ENCODE assay signal across 47 mouse cellular contexts in genomic region chr11:99399956-99400549, GRCm38 (mm10). TPM values are rescaled to one million over a fixed set of nuclear protein-coding genes. Genes with fewer than 3 reads are reported as not detected.
"Had no signal": no experiment of that assay in that cellular context is flagged by ENCODE, and none has a peak within 500 bp of the region (broad histone marks: within the 10 kb centered on the region; RNA-seq: fewer than 3 reads in every experiment).

No protein-coding gene starts in this region.

- H3K27ac ChIP-seq: limb, embryonic 10.5 days; limb, embryonic 12.5 days; limb, embryonic 13.5 days; limb, embryonic 15.5 days; liver, embryonic 12.5 days; liver, embryonic 13.5 days; liver, embryonic 14.5 days; liver, embryonic 15.5 days; lung, embryonic 15.5 days; macrophage; midbrain, embryonic 10.5 days; midbrain, embryonic 12.5 days; midbrain, embryonic 13.5 days; midbrain, embryonic 15.5 days; neural tube, embryonic 12.5 days had no signal

- H3K4me3 ChIP-seq: limb, embryonic 10.5 days; limb, embryonic 12.5 days; limb, embryonic 13.5 days; limb, embryonic 15.5 days; liver, embryonic 12.5 days; liver, embryonic 13.5 days; liver, embryonic 15.5 days; lung, embryonic 15.5 days; megakaryocyte, embryonic 14.5 days; midbrain, embryonic 10.5 days; midbrain, embryonic 12.5 days; midbrain, embryonic 13.5 days; midbrain, embryonic 15.5 days; myocyte; neural tube, embryonic 12.5 days had no signal

- H3K4me2 ChIP-seq: limb, embryonic 12.5 days; limb, embryonic 13.5 days; limb, embryonic 15.5 days; liver, embryonic 11.5 days; liver, embryonic 12.5 days; liver, embryonic 13.5 days; liver, embryonic 15.5 days; lung, embryonic 14.5 days; lung, embryonic 15.5 days; midbrain, embryonic 11.5 days; midbrain, embryonic 12.5 days; midbrain, embryonic 13.5 days; midbrain, embryonic 15.5 days; neural tube, embryonic 12.5 days had no signal

- ATAC-seq: liver, embryonic 12.5 days; liver, postnatal 0 days; lung, postnatal 0 days; midbrain, embryonic 13.5 days; midbrain, embryonic 15.5 days; midbrain, embryonic 16.5 days had no signal

- H3K36me3 ChIP-seq: limb, embryonic 10.5 days; limb, embryonic 12.5 days; limb, embryonic 13.5 days; limb, embryonic 15.5 days; liver, embryonic 12.5 days; liver, embryonic 13.5 days; liver, embryonic 15.5 days; lung, embryonic 15.5 days; midbrain, embryonic 10.5 days; midbrain, embryonic 12.5 days; midbrain, embryonic 13.5 days; midbrain, embryonic 15.5 days; neural tube, embryonic 12.5 days had no signal

- H3K27me3 ChIP-seq: liver, embryonic 13.5 days; liver, embryonic 15.5 days; neural tube, embryonic 12.5 days had no signal

- H3K9ac ChIP-seq: limb, embryonic 12.5 days; limb, embryonic 13.5 days; limb, embryonic 15.5 days; liver, embryonic 12.5 days; liver, embryonic 13.5 days; liver, embryonic 14.5 days; liver, embryonic 15.5 days; liver, postnatal 0 days; lung, embryonic 14.5 days; lung, embryonic 15.5 days; midbrain, embryonic 12.5 days; midbrain, embryonic 13.5 days; midbrain, embryonic 15.5 days; neural tube, embryonic 12.5 days had no signal

- H3K9me3 ChIP-seq: limb, embryonic 10.5 days; limb, embryonic 12.5 days; limb, embryonic 13.5 days; limb, embryonic 15.5 days; liver, embryonic 12.5 days; liver, embryonic 13.5 days; liver, embryonic 15.5 days; lung, embryonic 15.5 days; megakaryocyte, embryonic 14.5 days; midbrain, embryonic 10.5 days; midbrain, embryonic 12.5 days; midbrain, embryonic 13.5 days; midbrain, embryonic 15.5 days; neural tube, embryonic 12.5 days had no signal

- DNase-seq: left cerebral cortex, postnatal 4 days; liver; liver, embryonic 13.5 days; liver, postnatal 0 days; lung, adult 18-20 months; lung, adult 2 months; lung, embryonic 14.5 days; lung, postnatal 10 days; lung, postnatal 14 days; lung, postnatal 36 days; lung, postnatal 4 days; midbrain, embryonic 14.5 days had no signal

- H3K4me1 ChIP-seq: limb, embryonic 10.5 days; limb, embryonic 12.5 days; limb, embryonic 13.5 days; limb, embryonic 15.5 days; liver, embryonic 12.5 days; liver, embryonic 13.5 days; liver, embryonic 15.5 days; lung, embryonic 15.5 days; megakaryocyte, embryonic 14.5 days; neural tube, embryonic 12.5 days had no signal

RNA-seq across cellular contexts. Expression of gene Krt12, which starts 22.0 kb away (rescaled TPM):
- total RNA-seq: liver, adult 2 months; megakaryocyte progenitor cell, adult 5-6 weeks; megakaryocyte, adult 5-6 weeks; megakaryocyte-erythroid progenitor cell, adult 5-6 weeks; monocyte, adult 5-6 weeks had no signal
- polyA plus RNA-seq: limb, embryonic 10.5 days; limb, embryonic 11.5 days; limb, embryonic 12.5 days; limb, embryonic 13.5 days; liver, adult 2 months; liver, embryonic 11.5 days; liver, embryonic 13.5 days; liver, embryonic 14.5 days; liver, embryonic 15.5 days; liver, postnatal 0 days; lung, embryonic 14.5 days; lung, embryonic 16.5 days; lung, postnatal 0 days; macrophage; midbrain, embryonic 10.5 days; midbrain, embryonic 11.5 days; midbrain, embryonic 12.5 days; midbrain, embryonic 14.5 days; myocyte; neural tube, embryonic 11.5 days; neural tube, embryonic 12.5 days had no signal

RNA-seq across cellular contexts. Expression of gene Krt28, which starts 25.4 kb away (rescaled TPM):
- total RNA-seq: left cerebral cortex, postnatal 36 days; left cerebral cortex, postnatal 4 days; liver, adult 2 months; megakaryocyte progenitor cell, adult 5-6 weeks; megakaryocyte, adult 5-6 weeks; megakaryocyte-erythroid progenitor cell, adult 5-6 weeks; monocyte, adult 5-6 weeks had no signal
- polyA plus RNA-seq: limb, embryonic 12.5 days; liver, adult 2 months; liver, embryonic 11.5 days; liver, embryonic 13.5 days; liver, embryonic 14.5 days; liver, embryonic 15.5 days; liver, embryonic 16.5 days; liver, postnatal 0 days; macrophage had no signal

RNA-seq across cellular contexts. Expression of gene Krt20, which starts 37.9 kb away (rescaled TPM):
- total RNA-seq: left cerebral cortex, postnatal 10 days; left cerebral cortex, postnatal 14 days; left cerebral cortex, postnatal 25 days; left cerebral cortex, postnatal 36 days; left cerebral cortex, postnatal 4 days; megakaryocyte progenitor cell, adult 5-6 weeks; megakaryocyte, adult 5-6 weeks; megakaryocyte-erythroid progenitor cell, adult 5-6 weeks; midbrain, postnatal 0 days; monocyte, adult 5-6 weeks had no signal
- polyA plus RNA-seq: lung, adult 2 months; macrophage; midbrain, embryonic 13.5 days; myocyte had no signal

RNA-seq across cellular contexts. Expression of gene Krt27, which starts 49.1 kb away (rescaled TPM):
- total RNA-seq: left cerebral cortex, postnatal 10 days; left cerebral cortex, postnatal 14 days; left cerebral cortex, postnatal 25 days; left cerebral cortex, postnatal 36 days; left cerebral cortex, postnatal 4 days; liver, adult 2 months; megakaryocyte progenitor cell, adult 5-6 weeks; megakaryocyte, adult 5-6 weeks; megakaryocyte-erythroid progenitor cell, adult 5-6 weeks; monocyte, adult 5-6 weeks had no signal
- polyA plus RNA-seq: limb, embryonic 10.5 days; limb, embryonic 11.5 days; limb, embryonic 12.5 days; limb, embryonic 13.5 days; limb, embryonic 14.5 days; limb, embryonic 15.5 days; liver, adult 2 months; liver, embryonic 11.5 days; liver, embryonic 12.5 days; liver, embryonic 13.5 days; liver, embryonic 14.5 days; liver, embryonic 15.5 days; liver, embryonic 16.5 days; liver, postnatal 0 days; lung, adult 2 months; lung, embryonic 14.5 days; lung, embryonic 15.5 days; lung, embryonic 16.5 days; lung, postnatal 0 days; macrophage; midbrain, embryonic 10.5 days; midbrain, embryonic 11.5 days; midbrain, embryonic 12.5 days; midbrain, embryonic 13.5 days; midbrain, embryonic 14.5 days; midbrain, embryonic 16.5 days; myocyte; neural tube, embryonic 11.5 days; neural tube, embryonic 12.5 days had no signal
